Mouse (Mus musculus) limb, embryonic 14.5 days (tissue): ENCODE measurements around the gene Syncrip. TPM values are rescaled to one million over a fixed set of nuclear protein-coding genes. Genes with fewer than 3 reads are reported as not detected.

Experiments
- ATAC-seq: fragments of 200-750 bp; cut with Nextera tagmentation; 2 replicates; pipeline ENCODE4 v1.8.0; 2017; ENCODE audit warnings: low read depth, moderate number of reproducible peaks, moderate TSS enrichment; ENCODE audit not compliant: low FRiP score
- DNase-seq: peaks from one replicate; pipeline ENCODE4 v3.0.0-alpha.2; 2015; ENCODE audit warnings: low spot score
- H3K27ac ChIP-seq: fragments of 300-500 bp; sonication (generic); replicated peaks from 2 replicates; pipeline ENCODE4 v1.5.1; 2014; ENCODE audit warnings: low read depth, mild to moderate bottlenecking, low read length, moderate library complexity, mixed read lengths
- H3K27me3 ChIP-seq: fragments of 300-500 bp; sonication (generic); 2 replicates; pipeline ENCODE4 v1.6.1; 2014; ENCODE audit warnings: low read length, mixed read lengths; ENCODE audit not compliant: control insufficient read depth, insufficient read depth
- H3K36me3 ChIP-seq: fragments of 300-500 bp; sonication (generic); 2 replicates; pipeline ENCODE4 v1.6.1; 2014; ENCODE audit warnings: mild to moderate bottlenecking, low read length, moderate library complexity, mixed read lengths; ENCODE audit not compliant: control insufficient read depth, insufficient read depth
- H3K4me1 ChIP-seq: fragments of 300-500 bp; sonication (generic); 2 replicates; pipeline ENCODE4 v1.6.1; 2014; ENCODE audit warnings: antibody characterized with exemption, low read length, mixed read lengths; ENCODE audit not compliant: control insufficient read depth, insufficient read depth
- H3K4me2 ChIP-seq: fragments of 300-500 bp; sonication (generic); replicated peaks from 2 replicates; pipeline ENCODE4 v1.6.1; 2014; ENCODE audit warnings: low read depth, mild to moderate bottlenecking, low read length, moderate library complexity; ENCODE audit not compliant: severe bottlenecking
- H3K4me3 ChIP-seq: fragments of 300-500 bp; sonication (generic); replicated peaks from 2 replicates; pipeline ENCODE4 v1.5.1; 2014; ENCODE audit warnings: low read length
- H3K9ac ChIP-seq: fragments of 300-500 bp; sonication (generic); 2 replicates; pipeline ENCODE4 v1.6.1; 2014; ENCODE audit warnings: mild to moderate bottlenecking, low read depth, low read length, moderate library complexity; ENCODE audit not compliant: severe bottlenecking
- H3K9me3 ChIP-seq: fragments of 300-500 bp; sonication (generic); 2 replicates; pipeline ENCODE4 v1.6.1; 2016; ENCODE audit warnings: low read length; ENCODE audit not compliant: control insufficient read depth
- POLR2A ChIP-seq: fragments of 200-500 bp; IDR thresholded peaks from 2 replicates; pipeline ENCODE4 v1.8.0; 2012; ENCODE audit warnings: inconsistent platforms, mild to moderate bottlenecking, moderate library complexity, borderline replicate concordance; ENCODE audit not compliant: insufficient read depth, insufficient read length; ENCODE audit errors: extremely low read depth
- WGBS: fragments of 180-500 bp; shearing (Covaris S2); extraction: QIAGEN DNeasy Blood & Tissue Kit; methylation state at CpG from one replicate; pipeline ENCODE4 v1.1.7; 2014; 5-methylcytosine and 5-hydroxymethylcytosine counted together
- polyA plus RNA-seq, 2 experiments: library from polyadenylated mRNA; depleted of rRNA in 1 of 2; stranded (reverse) in 1 of 2; unstranded in 1 of 2; fragments of >200 nt; fragmentation: Nextera tagmentation in 1 of 2; extraction: Ambion mirVana in 1 of 2; gene quantifications; 2 replicates each; pipeline versions ENCODE4 v1.2.1 to v1.2.3; 2012 to 2014

Gene Syncrip
- polyA plus RNA-seq, 2 experiments = 86.2 to 119 TPM

GRCm38 (mm10) chr9:88521961-88522568, 39.7 kb upstream of the Syncrip start:
- no peaks in the 10 kb centered on the region for H3K27me3 ChIP-seq
- peak overlapping the region; percentile 91 for H3K27ac ChIP-seq
- H3K4me3 ChIP-seq = peak overlapping the region; percentile 78
- H3K36me3 ChIP-seq = peaks cover 14% of the 10 kb centered on the region
- peak overlapping the region; percentile 93 for H3K9ac ChIP-seq
- 0% methylated on average over 10 of the region's 10 CpGs for WGBS
- peaks cover 8% of the 10 kb centered on the region for H3K4me1 ChIP-seq
- peak overlapping the region; percentile 50 for H3K4me2 ChIP-seq
- TF ChIP-seq POLR2A = no peak
- ATAC-seq (no peak), DNase-seq (no peak)
- no peaks in the 10 kb centered on the region for H3K9me3 ChIP-seq

- H3K4me1 ChIP-seq = peaks cover 8% of the 10 kb centered on the region
- ATAC-seq (no peak), DNase-seq (no peak)
- peak overlapping the region; percentile 78 for H3K4me3 ChIP-seq
- no peaks in the 10 kb centered on the region for H3K9me3 ChIP-seq
- peaks cover 14% of the 10 kb centered on the region for H3K36me3 ChIP-seq
- H3K27me3 ChIP-seq = no peaks in the 10 kb centered on the region
- 21% methylated on average over 4 of the region's 4 CpGs for WGBS
- no peak overlapping the region for H3K27ac ChIP-seq
- peak overlapping the region; percentile 50 for H3K4me2 ChIP-seq
- no peak for TF ChIP-seq POLR2A
- peak overlapping the region; percentile 93; the same call in 1 of the 2 replicates for H3K9ac ChIP-seq
Measured at GRCm38 (mm10) chr9:88520849-88521483, 38.6 kb upstream of the Syncrip start.

- TF ChIP-seq POLR2A = no peak
- H3K36me3 ChIP-seq = peaks cover 14% of the 10 kb centered on the region
- H3K4me2 ChIP-seq = peak overlapping the region; percentile 50
- H3K4me1 ChIP-seq = peaks cover 8% of the 10 kb centered on the region
- H3K9me3 ChIP-seq = no peaks in the 10 kb centered on the region
- ATAC-seq (no peak), DNase-seq (no peak)
- H3K27me3 ChIP-seq = no peaks in the 10 kb centered on the region
- H3K27ac ChIP-seq = no peak overlapping the region
- no peak overlapping the region for H3K9ac ChIP-seq
- WGBS = 19% methylated on average over 2 of the region's 2 CpGs
- H3K4me3 ChIP-seq = peak overlapping the region; percentile 78; the same call in 1 of the 2 replicates
Measured at GRCm38 (mm10) chr9:88520122-88520848, 37.9 kb upstream of the Syncrip start.

- Histone ChIP-seq H3K27me3 (no peaks in the 10 kb centered on the region), H3K27ac (no peak overlapping the region), H3K36me3 (peaks cover 14% of the 10 kb centered on the region), H3K4me1 (peaks cover 8% of the 10 kb centered on the region), H3K4me2 (no peak overlapping the region), H3K4me3 (no peak overlapping the region), H3K9ac (no peak overlapping the region), H3K9me3 (no peaks in the 10 kb centered on the region)
- DNase-seq = no peak
- no peak for TF ChIP-seq POLR2A
- ATAC-seq = no peak
Measured at GRCm38 (mm10) chr9:88519390-88520121, 37.2 kb upstream of the Syncrip start.
